Mouse (Mus musculus): ENCODE results near the gene Il1rapl1. TPM values are rescaled to one million over a fixed set of nuclear protein-coding genes. Genes with fewer than 3 reads are reported as not detected.

Il1rapl1 gene
- polyA plus RNA-seq, 1 experiment = not detected

DNA sequence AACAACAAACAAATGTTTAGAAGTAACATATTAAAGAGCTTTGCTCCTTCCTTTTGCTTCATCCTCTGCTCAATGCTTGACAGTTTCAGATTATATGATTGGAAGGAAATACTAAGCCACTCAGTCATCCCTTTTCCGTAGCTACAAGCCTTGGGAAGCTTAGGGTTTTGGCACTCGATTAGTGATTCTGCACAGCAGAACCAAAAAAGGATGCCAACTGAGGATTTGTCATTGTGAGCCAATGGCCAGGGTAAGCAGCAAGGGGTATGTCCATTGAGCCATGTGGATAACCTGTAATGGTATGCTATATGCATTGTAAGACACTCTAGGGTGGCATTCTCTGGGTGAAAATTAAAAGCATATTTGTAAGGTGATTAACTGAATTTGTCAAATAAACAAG is 5.7 kb downstream of the Il1rapl1 start:
- Histone ChIP-seq H3K27ac (ENCODE audit: control insufficient read depth, insufficient read depth, low read depth, low read length) (no peak overlapping the region), H3K4me3 (ENCODE audit: control insufficient read depth, low read depth, low read length) (no peak overlapping the region), H3K4me1 (ENCODE audit: control insufficient read depth, insufficient read depth, low read length) (no peaks in the 10 kb centered on the region), H3K36me3 (ENCODE audit: control insufficient read depth, insufficient read depth, low read length) (no peaks in the 10 kb centered on the region), H3K27me3 (ENCODE audit: control insufficient read depth, insufficient read depth, low read length) (no peaks in the 10 kb centered on the region)
- no peak for TF ChIP-seq POLR2A (IDR thresholded peaks at IDR 0.05; ENCODE audit: control insufficient read depth, low read depth, low read length)
- TF ChIP-seq CTCF (IDR thresholded peaks at IDR 0.05; ENCODE audit: control insufficient read depth, insufficient read depth, insufficient replicate concordance, low read depth, low read length) = no peak

DNA sequence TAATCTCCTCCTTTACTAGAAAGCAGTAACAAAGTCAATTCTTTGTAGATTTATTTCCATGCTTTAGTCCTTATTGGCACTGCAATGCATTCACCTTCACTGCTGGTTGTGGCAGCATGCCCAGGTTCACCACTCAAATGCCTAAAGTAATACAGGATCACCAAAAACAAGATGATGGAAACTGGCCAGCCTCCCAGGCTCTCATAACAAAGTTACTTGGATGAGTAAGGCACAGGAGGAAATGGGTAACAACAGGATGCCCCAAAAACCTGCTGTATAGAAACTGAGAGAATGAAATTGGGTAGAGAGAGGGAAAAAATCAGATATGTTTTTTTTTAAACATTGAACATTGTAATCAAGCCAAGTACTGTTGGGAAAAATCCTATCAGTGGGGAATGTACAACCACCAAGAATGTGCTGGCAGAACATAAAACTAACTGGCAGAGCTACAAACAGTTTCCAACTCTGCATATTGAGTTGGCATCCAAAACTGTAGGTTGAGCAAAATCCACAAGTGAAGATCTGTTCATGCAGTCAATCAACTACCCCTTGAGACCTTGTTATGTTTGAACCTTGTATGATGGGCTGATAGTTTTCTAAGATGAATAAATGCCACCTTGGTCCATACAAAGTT is 21.4 kb downstream of the Il1rapl1 start:
- Histone ChIP-seq H3K27ac (ENCODE audit: control insufficient read depth, insufficient read depth, low read depth, low read length) (no peak overlapping the region), H3K27me3 (ENCODE audit: control insufficient read depth, insufficient read depth, low read length) (no peaks in the 10 kb centered on the region), H3K4me3 (ENCODE audit: control insufficient read depth, low read depth, low read length) (no peak overlapping the region), H3K4me1 (ENCODE audit: control insufficient read depth, insufficient read depth, low read length) (no peaks in the 10 kb centered on the region), H3K36me3 (ENCODE audit: control insufficient read depth, insufficient read depth, low read length) (no peaks in the 10 kb centered on the region)
- TF ChIP-seq CTCF (IDR thresholded peaks at IDR 0.05; ENCODE audit: control insufficient read depth, insufficient read depth, insufficient replicate concordance, low read depth, low read length) (no peak), POLR2A (IDR thresholded peaks at IDR 0.05; ENCODE audit: control insufficient read depth, low read depth, low read length) (no peak)

DNA sequence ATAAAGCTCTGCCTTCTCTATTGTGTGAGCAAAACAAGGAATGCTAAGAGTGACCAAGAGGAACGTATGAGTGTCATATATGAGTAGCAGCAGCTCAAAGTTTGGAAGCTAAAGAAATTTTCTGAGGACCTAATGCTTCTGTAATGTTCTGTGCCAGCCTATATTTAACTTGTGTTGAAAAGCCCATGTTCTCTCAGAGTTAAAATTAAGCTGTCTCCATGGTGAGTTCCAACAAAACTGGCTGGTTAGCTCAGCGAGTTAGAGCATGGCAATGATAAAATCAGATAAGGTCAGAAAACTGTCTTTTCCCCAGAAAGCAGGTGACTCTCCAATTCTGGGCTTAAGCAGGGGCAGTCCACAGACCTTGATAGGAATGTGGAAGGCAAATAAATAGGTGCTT is 25.6 kb downstream of the Il1rapl1 start:
- Histone ChIP-seq H3K27me3 (ENCODE audit: control insufficient read depth, insufficient read depth, low read length) (no peaks in the 10 kb centered on the region), H3K4me1 (ENCODE audit: control insufficient read depth, insufficient read depth, low read length) (no peaks in the 10 kb centered on the region), H3K27ac (ENCODE audit: control insufficient read depth, insufficient read depth, low read depth, low read length) (no peak overlapping the region), H3K36me3 (ENCODE audit: control insufficient read depth, insufficient read depth, low read length) (no peaks in the 10 kb centered on the region), H3K4me3 (ENCODE audit: control insufficient read depth, low read depth, low read length) (no peak overlapping the region)
- TF ChIP-seq CTCF (IDR thresholded peaks at IDR 0.05; ENCODE audit: control insufficient read depth, insufficient read depth, insufficient replicate concordance, low read depth, low read length) (no peak), POLR2A (IDR thresholded peaks at IDR 0.05; ENCODE audit: control insufficient read depth, low read depth, low read length) (no peak)

DNA sequence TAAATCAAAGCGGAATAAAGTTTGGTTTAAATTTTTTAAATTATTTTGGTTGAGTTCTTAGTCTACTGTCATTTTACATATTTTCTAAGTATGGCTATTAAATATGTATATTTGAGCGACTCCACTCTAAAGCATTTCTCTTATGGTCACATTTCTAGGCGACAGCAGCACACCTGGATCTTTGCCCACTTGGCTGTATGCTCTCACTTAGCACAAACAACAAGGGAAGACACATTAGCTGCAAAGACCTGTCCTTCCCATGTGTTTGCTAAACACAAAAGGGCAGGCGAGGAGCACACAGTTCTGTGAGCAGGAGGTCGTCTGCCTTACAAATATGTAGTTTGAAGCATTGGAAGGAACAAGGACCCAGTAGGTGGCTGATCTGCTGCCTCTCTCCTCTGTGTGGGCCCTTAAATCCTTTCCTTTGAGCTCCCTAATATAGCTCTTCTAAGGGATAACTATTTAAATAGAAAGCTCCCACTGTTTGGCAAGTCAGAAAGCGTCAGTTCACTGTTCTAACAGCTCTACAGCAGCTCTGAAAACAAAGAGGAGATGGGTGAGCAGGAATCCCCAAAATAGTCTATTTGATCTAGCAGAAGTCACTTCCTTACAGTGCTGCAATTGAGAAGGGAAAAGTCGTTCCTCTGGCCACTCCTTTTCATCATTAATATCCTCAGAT is 42.6 kb downstream of the Il1rapl1 start:
- H3K4me3 ChIP-seq (ENCODE audit: control insufficient read depth, low read depth, low read length) = no peak overlapping the region
- H3K27ac ChIP-seq (ENCODE audit: control insufficient read depth, insufficient read depth, low read depth, low read length) = no peak overlapping the region
- TF ChIP-seq POLR2A (IDR thresholded peaks at IDR 0.05; ENCODE audit: control insufficient read depth, low read depth, low read length) (no peak), CTCF (IDR thresholded peaks at IDR 0.05; ENCODE audit: control insufficient read depth, insufficient read depth, insufficient replicate concordance, low read depth, low read length) (no peak)
- H3K4me1 ChIP-seq (ENCODE audit: control insufficient read depth, insufficient read depth, low read length) = no peaks in the 10 kb centered on the region
- H3K27me3 ChIP-seq (ENCODE audit: control insufficient read depth, insufficient read depth, low read length) = no peaks in the 10 kb centered on the region
- H3K36me3 ChIP-seq (ENCODE audit: control insufficient read depth, insufficient read depth, low read length) = no peaks in the 10 kb centered on the region

DNA sequence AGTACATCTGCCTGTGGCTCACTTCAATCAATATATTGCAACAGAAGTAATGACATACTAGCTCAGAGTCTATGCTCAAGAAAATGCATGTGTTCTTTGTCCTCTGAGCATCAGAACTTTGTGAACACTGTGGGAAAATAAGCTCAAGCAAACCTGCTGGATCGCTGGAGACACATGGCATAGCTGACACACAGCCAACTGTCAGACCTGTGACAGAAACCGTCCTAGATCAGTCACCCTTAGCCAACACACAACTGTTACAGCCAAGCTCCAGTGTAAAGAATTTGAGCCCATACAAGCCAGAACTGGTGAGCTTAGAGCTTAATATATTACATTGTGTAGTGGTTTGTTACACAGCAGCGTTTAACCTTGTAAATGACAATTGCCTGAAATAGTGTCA is 45.1 kb downstream of the Il1rapl1 start:
- no peaks in the 10 kb centered on the region for H3K27me3 ChIP-seq (ENCODE audit: control insufficient read depth, insufficient read depth, low read length)

DNA sequence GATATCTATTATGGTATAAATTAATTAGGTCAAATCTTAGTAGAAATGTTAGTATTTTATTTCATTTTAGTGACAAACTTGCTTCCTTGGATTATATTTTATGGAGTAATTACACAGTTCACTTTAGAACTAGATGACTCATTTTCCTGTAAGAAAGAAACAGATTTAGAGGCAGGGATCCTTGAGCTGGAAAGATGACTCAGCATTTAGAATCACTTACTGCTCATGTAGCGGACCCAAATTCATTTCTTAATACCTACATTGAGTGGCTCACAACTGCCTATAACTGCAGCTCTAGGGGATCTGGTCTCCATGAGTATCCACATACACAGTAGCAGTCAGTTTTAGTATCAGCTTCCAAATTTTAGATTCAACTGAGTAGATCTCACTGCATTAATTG is 71.9 kb downstream of the Il1rapl1 start:
- no peak for TF ChIP-seq CTCF (IDR thresholded peaks at IDR 0.05; ENCODE audit: control insufficient read depth, insufficient read depth, insufficient replicate concordance, low read depth, low read length)
- no peak for TF ChIP-seq POLR2A (IDR thresholded peaks at IDR 0.05; ENCODE audit: control insufficient read depth, low read depth, low read length)
- H3K27ac ChIP-seq (ENCODE audit: control insufficient read depth, insufficient read depth, low read depth, low read length) = no peak overlapping the region
- H3K27me3 ChIP-seq (ENCODE audit: control insufficient read depth, insufficient read depth, low read length) = no peaks in the 10 kb centered on the region
- no peak overlapping the region for H3K4me3 ChIP-seq (ENCODE audit: control insufficient read depth, low read depth, low read length)
- H3K36me3 ChIP-seq (ENCODE audit: control insufficient read depth, insufficient read depth, low read length) = no peaks in the 10 kb centered on the region
- H3K4me1 ChIP-seq (ENCODE audit: control insufficient read depth, insufficient read depth, low read length) = no peaks in the 10 kb centered on the region

More for the DNA sequence above, 45.1 kb downstream of the Il1rapl1 start:
- H3K27ac ChIP-seq (ENCODE audit: control insufficient read depth, insufficient read depth, low read depth, low read length) = no peak overlapping the region
- TF ChIP-seq CTCF (IDR thresholded peaks at IDR 0.05; ENCODE audit: control insufficient read depth, insufficient read depth, insufficient replicate concordance, low read depth, low read length) (no peak), POLR2A (IDR thresholded peaks at IDR 0.05; ENCODE audit: control insufficient read depth, low read depth, low read length) (no peak)
- H3K36me3 ChIP-seq (ENCODE audit: control insufficient read depth, insufficient read depth, low read length) = no peaks in the 10 kb centered on the region
- no peak overlapping the region for H3K4me3 ChIP-seq (ENCODE audit: control insufficient read depth, low read depth, low read length)
- no peaks in the 10 kb centered on the region for H3K4me1 ChIP-seq (ENCODE audit: control insufficient read depth, insufficient read depth, low read length)

DNA sequence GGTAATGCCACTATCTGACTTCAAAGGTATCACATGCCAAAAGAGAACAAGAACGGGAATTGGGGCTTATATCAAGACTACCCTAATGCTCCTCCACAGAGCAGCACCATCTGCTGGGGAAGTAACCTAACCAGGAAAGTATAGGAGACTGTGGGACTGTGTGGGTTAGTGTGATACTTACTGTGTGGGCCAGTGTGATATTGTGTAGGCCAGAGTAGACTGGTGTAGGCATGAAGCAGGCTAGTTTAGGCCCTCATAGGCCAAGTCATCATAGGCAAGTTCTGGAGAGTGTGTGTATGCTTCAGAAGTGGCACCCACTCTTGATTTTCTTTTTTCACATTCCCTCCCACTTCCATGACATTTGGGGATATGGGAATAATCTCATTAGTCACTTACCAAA is 76.5 kb downstream of the Il1rapl1 start:
- TF ChIP-seq POLR2A (IDR thresholded peaks at IDR 0.05; ENCODE audit: control insufficient read depth, low read depth, low read length) = no peak
- TF ChIP-seq CTCF (IDR thresholded peaks at IDR 0.05; ENCODE audit: control insufficient read depth, insufficient read depth, insufficient replicate concordance, low read depth, low read length) = no peak
- H3K27ac ChIP-seq (ENCODE audit: control insufficient read depth, insufficient read depth, low read depth, low read length) = no peak overlapping the region
- no peak overlapping the region for H3K4me3 ChIP-seq (ENCODE audit: control insufficient read depth, low read depth, low read length)
- no peaks in the 10 kb centered on the region for H3K27me3 ChIP-seq (ENCODE audit: control insufficient read depth, insufficient read depth, low read length)
- no peaks in the 10 kb centered on the region for H3K4me1 ChIP-seq (ENCODE audit: control insufficient read depth, insufficient read depth, low read length)
- H3K36me3 ChIP-seq (ENCODE audit: control insufficient read depth, insufficient read depth, low read length) = no peaks in the 10 kb centered on the region

Data from testis, adult 2 months (tissue).